Mouse (Mus musculus) embryonic fibroblast, embryonic 13.5 days (primary cell): ENCODE data around the gene Usp51.
"Not testable (repeated sequence)": the region's sequence is repeated elsewhere in the genome, so short reads cannot be mapped to it uniquely, and the experiment has no call there.

Experiments
- CTCF ChIP-seq: IDR thresholded peaks from 2 replicates; pipeline ENCODE4 v1.5.1; 2011; ENCODE audit warnings: mild to moderate bottlenecking, control low read depth, low read length, moderate library complexity, borderline replicate concordance; ENCODE audit not compliant: insufficient read depth
- POLR2A ChIP-seq: IDR thresholded peaks from 2 replicates; pipeline ENCODE4 v1.6.1; 2011; ENCODE audit warnings: low read depth, mild to moderate bottlenecking, control low read depth, low read length, moderate library complexity

DNA sequence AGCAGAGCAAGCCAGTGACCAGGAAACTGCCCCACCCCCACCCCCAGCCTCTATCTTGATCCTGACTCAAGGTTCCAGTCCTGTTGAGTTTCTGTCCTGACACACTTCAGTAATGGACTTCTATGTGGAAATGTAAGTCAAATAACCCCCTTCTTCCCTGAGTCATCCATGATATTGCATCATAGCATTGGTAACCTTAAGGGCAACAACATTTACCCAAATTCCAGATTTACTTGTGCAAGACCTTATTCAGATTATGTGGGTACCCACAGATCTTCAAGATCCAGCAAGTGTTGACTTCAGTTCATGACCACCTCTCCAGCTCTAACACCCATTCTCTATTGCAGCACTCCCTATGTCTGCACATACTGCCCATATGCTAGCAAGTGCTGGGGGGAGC is 25.3 kb downstream of the Usp51 start:
- TF ChIP-seq POLR2A, CTCF: not testable (repeated sequence)
